Mouse (Mus musculus): ENCODE data around the gene Sumo1. TPM values are rescaled to one million over a fixed set of nuclear protein-coding genes. Genes with fewer than 3 reads are reported as not detected.
"Not testable (repeated sequence)": the region's sequence is repeated elsewhere in the genome, so short reads cannot be mapped to it uniquely, and the experiment has no call there.

Gene Sumo1
- polyA plus RNA-seq, 1 experiment from 2014 or later, result 199 TPM

DNA sequence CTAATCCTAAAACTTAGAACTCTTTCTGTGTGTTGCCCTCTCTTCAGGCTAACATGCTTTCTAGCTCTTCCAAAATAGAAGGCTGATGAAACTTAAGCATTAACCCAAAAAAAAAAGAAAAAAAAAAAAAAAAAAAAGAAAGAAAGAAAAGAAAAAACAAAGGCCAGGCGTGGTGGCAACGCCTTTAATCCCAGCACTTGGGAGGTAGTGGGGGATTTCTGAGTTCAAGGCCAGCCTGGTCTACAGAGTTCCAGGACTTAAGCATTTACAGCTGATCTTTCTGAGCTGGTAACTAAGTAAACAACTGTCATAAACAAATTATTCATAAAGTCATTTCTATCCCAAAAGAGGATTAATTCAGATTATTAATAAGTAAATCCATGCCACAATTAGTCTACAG is 1.8 kb downstream of the Sumo1 start:
- no peak overlapping the region for H3K27ac ChIP-seq
- ATAC-seq, result no peak
- peak overlapping the region; percentile 98 for H3K9ac ChIP-seq
- 69% methylated on average over 2 of the region's 2 CpGs for WGBS (ENCODE audit: insufficient replicate concordance)
- H3K9me3 ChIP-seq (replicated peaks), result no peaks in the 10 kb centered on the region
- H3K4me3 ChIP-seq, result peak overlapping the region; percentile 100
- peaks cover 15% of the 10 kb centered on the region; the same call in 1 of the 2 replicates for H3K36me3 ChIP-seq
- peaks cover 44% of the 10 kb centered on the region for H3K4me1 ChIP-seq
- H3K27me3 ChIP-seq (replicated peaks), result no peaks in the 10 kb centered on the region
- H3K4me2 ChIP-seq, result peak overlapping the region; percentile 84

- peaks cover 49% of the 10 kb centered on the region for H3K4me1 ChIP-seq
- H3K36me3 ChIP-seq, result peaks cover 12% of the 10 kb centered on the region
- H3K4me3 ChIP-seq, result no peak overlapping the region
- no peak overlapping the region for H3K4me2 ChIP-seq
- 60% methylated on average over 3 of the region's 3 CpGs for WGBS (ENCODE audit: insufficient replicate concordance)
- H3K9ac ChIP-seq, result no peak overlapping the region
- no peak overlapping the region for H3K27ac ChIP-seq
- no peaks in the 10 kb centered on the region for H3K9me3 ChIP-seq (replicated peaks)
- H3K27me3 ChIP-seq (replicated peaks), result no peaks in the 10 kb centered on the region
- no peak for ATAC-seq
These were observed 7.0 kb downstream of the Sumo1 start for GRCm38 (mm10) chr1:59663456-59664135.

DNA sequence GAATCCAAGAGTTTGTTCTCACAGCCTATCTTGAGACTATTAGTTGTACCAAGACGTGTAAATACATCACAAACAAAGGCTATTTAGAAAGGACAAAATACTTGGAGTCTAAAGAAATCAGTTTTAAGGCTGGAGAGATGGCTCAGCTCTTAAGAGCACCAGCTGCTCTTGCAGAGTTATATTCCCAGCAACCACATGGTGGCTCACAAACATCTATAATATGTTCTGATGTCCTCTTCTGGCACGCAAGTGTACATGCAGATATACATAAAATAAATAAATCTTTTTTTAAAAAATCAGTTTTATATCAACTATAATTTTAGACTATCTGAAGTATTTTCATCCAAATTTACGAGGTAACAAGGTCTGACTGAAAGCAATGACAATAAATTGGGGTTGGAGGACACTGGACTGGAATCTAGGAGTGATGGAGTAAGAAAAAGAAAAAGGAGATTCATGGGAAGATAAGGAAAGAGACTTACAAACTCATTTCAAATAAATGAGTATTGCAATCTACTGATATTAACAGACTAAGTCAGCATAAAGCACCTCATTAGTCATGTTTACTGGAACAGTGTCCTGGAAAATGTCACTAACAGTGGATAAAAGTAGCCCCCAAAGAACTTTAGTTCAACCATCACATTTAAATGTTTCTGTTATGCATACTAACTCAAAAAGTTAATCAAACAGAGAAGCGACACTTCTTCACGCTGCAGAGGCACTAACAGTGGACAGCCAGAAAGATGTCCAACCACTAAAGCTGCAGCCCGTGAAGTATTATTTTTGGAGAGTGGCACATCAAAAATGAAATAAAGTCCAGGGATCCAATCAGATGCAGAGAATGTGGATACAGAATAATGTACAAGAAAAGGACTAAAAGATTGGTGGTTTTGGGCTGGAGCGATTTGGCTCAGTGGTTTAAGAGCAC is 14.1 kb downstream of the Sumo1 start:
- H3K4me1 ChIP-seq, result peaks cover 15% of the 10 kb centered on the region
- no peak overlapping the region for H3K27ac ChIP-seq
- H3K27me3 ChIP-seq (replicated peaks), result no peaks in the 10 kb centered on the region
- WGBS (ENCODE audit: insufficient replicate concordance), result 83% methylated on average over 7 of the region's 7 CpGs
- H3K36me3 ChIP-seq, result peaks cover 40% of the 10 kb centered on the region
- no peak for ATAC-seq
- no peak overlapping the region for H3K4me2 ChIP-seq
- no peaks in the 10 kb centered on the region for H3K9me3 ChIP-seq (replicated peaks)
- no peak overlapping the region for H3K9ac ChIP-seq
- no peak overlapping the region for H3K4me3 ChIP-seq

GRCm38 (mm10) chr1:59653243-59653911 is 17.3 kb downstream of the Sumo1 start:
- peaks cover 51% of the 10 kb centered on the region for H3K36me3 ChIP-seq
- no peak overlapping the region for H3K4me3 ChIP-seq
- H3K27ac ChIP-seq, result no peak overlapping the region
- no peak for ATAC-seq
- WGBS (ENCODE audit: insufficient replicate concordance), result 83% methylated on average over 3 of the region's 3 CpGs
- H3K27me3 ChIP-seq (replicated peaks), result no peaks in the 10 kb centered on the region
- H3K9me3 ChIP-seq (replicated peaks), result no peaks in the 10 kb centered on the region
- no peak overlapping the region for H3K9ac ChIP-seq
- no peak overlapping the region for H3K4me2 ChIP-seq
- H3K4me1 ChIP-seq, result no peaks in the 10 kb centered on the region

DNA sequence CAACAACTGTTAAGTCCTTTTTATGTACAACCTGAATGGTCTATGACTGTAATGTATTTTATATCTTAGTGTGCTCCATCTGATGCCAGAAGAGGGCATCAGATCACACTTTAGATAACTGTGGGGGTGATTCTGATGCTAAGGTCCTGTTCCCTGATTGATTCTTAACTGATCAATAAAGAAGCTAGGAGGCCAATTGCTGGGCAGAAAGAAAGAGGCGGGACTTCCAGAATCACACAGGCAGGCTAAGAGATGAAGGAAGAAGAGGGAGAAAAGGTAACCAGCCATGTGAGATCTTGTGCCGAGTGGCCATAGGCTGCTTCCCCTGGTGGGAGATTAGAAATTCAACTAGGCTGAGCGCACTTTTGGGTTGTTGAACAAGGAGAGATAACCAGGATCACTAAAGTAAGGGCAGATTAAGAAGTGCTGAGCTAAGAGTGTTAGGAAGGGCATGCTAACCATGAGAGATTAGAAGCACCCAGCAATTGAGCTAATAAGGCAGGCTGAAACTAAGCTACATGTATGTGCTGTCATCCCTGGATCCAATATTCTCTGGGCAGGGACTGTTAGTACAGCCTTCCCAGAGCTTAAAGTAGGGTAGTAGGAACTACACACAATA is 19.3 kb downstream of the Sumo1 start:
- Histone ChIP-seq H3K9ac (no peak overlapping the region), H3K36me3 (peaks cover 69% of the 10 kb centered on the region), H3K27ac (no peak overlapping the region), H3K4me2 (no peak overlapping the region), H3K9me3 (replicated peaks) (no peaks in the 10 kb centered on the region), H3K4me3 (no peak overlapping the region), H3K27me3 (replicated peaks) (no peaks in the 10 kb centered on the region), H3K4me1 (no peaks in the 10 kb centered on the region)
- 57% methylated on average over 3 of the region's 3 CpGs for WGBS (ENCODE audit: insufficient replicate concordance)
- peak; percentile 35; the same call in 1 of the 2 replicates for ATAC-seq

DNA sequence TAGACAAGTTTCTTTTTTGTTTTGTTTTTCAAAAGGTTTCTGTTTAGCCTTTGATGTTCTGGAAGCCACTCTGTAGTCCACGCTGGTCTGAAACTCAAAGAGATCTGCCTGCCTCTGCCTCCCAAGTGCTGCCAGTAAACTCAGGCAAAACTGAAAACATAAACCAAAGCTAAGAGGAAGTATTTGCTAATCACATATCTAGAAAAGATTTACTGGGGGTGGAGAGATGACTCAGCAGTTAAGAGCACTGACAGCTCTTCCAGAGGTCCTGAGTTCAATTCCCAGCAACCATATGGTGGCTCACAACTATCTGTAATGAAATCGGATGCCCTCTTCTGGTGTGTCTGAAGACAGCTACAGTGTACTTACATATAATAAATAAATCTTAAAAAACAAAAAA is 24.1 kb downstream of the Sumo1 start:
- WGBS (ENCODE audit: insufficient replicate concordance), result 78% methylated on average over 2 of the region's 2 CpGs
- not testable (repeated sequence) for H3K4me2 ChIP-seq; H3K27ac ChIP-seq; H3K4me3 ChIP-seq; H3K9ac ChIP-seq; H3K9me3 ChIP-seq (replicated peaks); ATAC-seq; H3K27me3 ChIP-seq (replicated peaks); H3K4me1 ChIP-seq
- H3K36me3 ChIP-seq, result peaks cover 60% of the 10 kb centered on the region

DNA sequence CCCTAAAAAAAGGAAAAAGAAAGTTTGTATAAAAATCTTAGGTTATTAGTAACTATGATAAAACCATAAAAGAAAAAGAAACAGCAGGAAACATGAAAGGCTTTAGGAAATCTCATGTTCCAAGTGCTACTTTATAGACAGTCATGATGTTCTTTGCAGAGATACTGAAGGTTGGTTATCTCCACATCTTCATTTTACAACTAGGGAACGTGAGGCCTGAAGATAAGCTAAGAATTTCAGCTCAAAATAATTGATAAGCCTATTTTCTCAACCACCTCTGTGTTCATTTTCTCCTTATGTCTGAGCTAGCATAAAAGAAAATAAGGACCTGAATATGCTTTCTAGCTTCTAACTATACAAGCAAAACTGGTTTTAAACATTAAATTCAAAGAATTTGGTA is 28.1 kb downstream of the Sumo1 start:
- H3K27me3 ChIP-seq (replicated peaks), result no peaks in the 10 kb centered on the region
- no peaks in the 10 kb centered on the region for H3K9me3 ChIP-seq (replicated peaks)
- H3K4me3 ChIP-seq, result no peak overlapping the region
- ATAC-seq, result no peak
- no peak overlapping the region for H3K9ac ChIP-seq
- no peak overlapping the region for H3K4me2 ChIP-seq
- peaks cover 55% of the 10 kb centered on the region for H3K36me3 ChIP-seq
- 22% methylated on average over 1 of the region's 1 CpGs for WGBS (ENCODE audit: insufficient replicate concordance)
- no peak overlapping the region for H3K27ac ChIP-seq
- H3K4me1 ChIP-seq, result peaks cover 13% of the 10 kb centered on the region

DNA sequence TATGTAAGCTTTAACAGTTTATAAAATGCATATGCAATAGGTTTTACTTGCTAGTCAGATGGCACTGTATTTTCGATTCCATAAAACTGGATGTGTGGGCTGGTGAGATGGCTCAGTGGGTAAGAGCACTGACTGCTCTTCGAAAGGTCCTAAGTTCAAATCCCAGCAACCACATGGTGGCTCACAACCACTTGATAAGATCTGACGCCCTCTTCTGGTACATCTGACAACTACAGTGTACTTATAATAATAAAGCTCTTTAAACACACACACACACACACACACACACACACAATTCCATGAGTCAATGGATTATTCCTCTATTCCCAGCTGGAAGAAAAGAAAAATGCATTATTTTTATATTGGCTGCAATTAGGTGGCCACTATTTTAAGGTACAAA is 32.3 kb downstream of the Sumo1 start:
- H3K9me3 ChIP-seq (replicated peaks), result no peaks in the 10 kb centered on the region
- H3K27me3 ChIP-seq (replicated peaks), result no peaks in the 10 kb centered on the region
- H3K27ac ChIP-seq, result no peak overlapping the region
- no peak for ATAC-seq
- H3K9ac ChIP-seq, result no peak overlapping the region
- 75% methylated on average over 3 of the region's 3 CpGs for WGBS (ENCODE audit: insufficient replicate concordance)
- peaks cover 37% of the 10 kb centered on the region for H3K36me3 ChIP-seq
- H3K4me3 ChIP-seq, result no peak overlapping the region
- no peak overlapping the region for H3K4me2 ChIP-seq
- H3K4me1 ChIP-seq, result peaks cover 37% of the 10 kb centered on the region

- H3K4me3 ChIP-seq, result no peak overlapping the region
- 56% methylated on average over 1 of the region's 1 CpGs for whole genome bisulfite sequencing (ENCODE audit: insufficient replicate concordance)
- no peak overlapping the region for H3K27ac ChIP-seq
- no peak overlapping the region for H3K9ac ChIP-seq
- H3K36me3 ChIP-seq, result peaks cover 21% of the 10 kb centered on the region
- peaks cover 48% of the 10 kb centered on the region for H3K4me1 ChIP-seq
- no peaks in the 10 kb centered on the region for H3K27me3 ChIP-seq (replicated peaks)
- no peak overlapping the region for H3K4me2 ChIP-seq
- H3K9me3 ChIP-seq (replicated peaks), result no peaks in the 10 kb centered on the region
- peak; percentile 81 for ATAC-seq
These were observed 34.3 kb downstream of the Sumo1 start for GRCm38 (mm10) chr1:59636349-59636748.

DNA sequence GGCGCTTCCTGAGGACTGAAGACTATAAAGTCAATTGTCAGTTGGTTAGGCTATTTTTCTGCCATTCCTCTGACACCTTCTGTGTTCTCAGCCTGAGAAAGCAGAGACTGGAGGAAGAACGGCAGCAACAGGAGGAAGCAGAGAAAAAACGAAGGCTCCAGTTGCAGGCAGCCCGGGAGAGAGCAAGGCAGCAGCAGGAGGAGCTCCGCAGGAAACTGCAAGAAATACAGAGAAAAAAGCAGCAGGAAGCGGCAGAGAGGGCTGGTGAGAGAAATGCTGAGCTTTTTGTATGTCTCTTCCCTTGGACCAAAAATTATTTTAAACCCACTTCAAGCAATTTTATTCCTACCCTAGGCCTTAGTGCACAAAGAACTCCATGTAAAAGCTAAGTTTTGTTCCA is 37.6 kb downstream of the Sumo1 start:
- H3K4me3 ChIP-seq, result no peak overlapping the region
- no peak overlapping the region for H3K27ac ChIP-seq
- no peaks in the 10 kb centered on the region for H3K9me3 ChIP-seq (replicated peaks)
- no peaks in the 10 kb centered on the region for H3K36me3 ChIP-seq
- no peak for ATAC-seq
- H3K4me1 ChIP-seq, result peaks cover 49% of the 10 kb centered on the region
- H3K4me2 ChIP-seq, result no peak overlapping the region
- no peaks in the 10 kb centered on the region for H3K27me3 ChIP-seq (replicated peaks)
- H3K9ac ChIP-seq, result no peak overlapping the region
- WGBS (ENCODE audit: insufficient replicate concordance), result 29% methylated on average over 6 of the region's 6 CpGs

- Histone ChIP-seq H3K4me3 (no peak overlapping the region), H3K4me1 (peaks cover 41% of the 10 kb centered on the region), H3K9ac (no peak overlapping the region), H3K36me3 (no peaks in the 10 kb centered on the region), H3K27me3 (replicated peaks) (no peaks in the 10 kb centered on the region), H3K9me3 (replicated peaks) (no peaks in the 10 kb centered on the region), H3K4me2 (peak overlapping the region; percentile 29), H3K27ac (no peak overlapping the region)
- 32% methylated on average over 5 of the region's 5 CpGs for WGBS (ENCODE audit: insufficient replicate concordance)
- ATAC-seq, result peak; percentile 80
These were observed 38.5 kb downstream of the Sumo1 start for GRCm38 (mm10) chr1:59631986-59632659.

Data from liver, embryonic 12.5 days (tissue).